Mouse (Mus musculus) frontal cortex, postnatal 10 days (tissue): ENCODE results near the gene Fam98c.
"Not testable (repeated sequence)": the region's sequence is repeated elsewhere in the genome, so short reads cannot be mapped to it uniquely, and the experiment has no call there.

Experiments used
- DNase-seq, 2 experiments: peaks; one replicate each; pipeline ENCODE4 v3.0.0; 2022; ENCODE audit warnings: low spot score in 2 of 2, mixed read lengths in 1 of 2

Fam98c gene

DNA sequence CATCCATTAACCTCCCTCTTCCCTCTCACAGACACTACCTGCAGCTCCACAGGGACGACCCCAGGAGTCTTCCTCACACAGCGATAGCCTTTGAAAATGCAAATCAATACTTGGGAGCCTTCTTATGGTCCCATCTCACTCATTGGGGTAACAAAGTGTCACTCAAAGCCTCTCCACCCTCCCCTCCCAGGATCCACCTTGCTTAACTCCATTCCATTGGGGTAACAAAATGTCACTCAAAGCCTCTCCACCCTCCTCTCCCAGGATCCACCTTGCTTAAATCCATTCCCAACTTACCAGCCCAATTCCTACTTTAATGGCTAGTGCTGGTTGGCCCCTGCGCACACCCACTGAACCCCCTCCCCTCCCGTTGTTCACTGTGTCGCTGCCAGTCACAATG lies 2.2 kb upstream of the Fam98c start:
- DNase-seq = no peak

GRCm38 (mm10) chr7:29155196-29155837 lies 717 bp downstream of the Fam98c start:
- peak; percentile 84 to 88 for DNase-seq

DNA sequence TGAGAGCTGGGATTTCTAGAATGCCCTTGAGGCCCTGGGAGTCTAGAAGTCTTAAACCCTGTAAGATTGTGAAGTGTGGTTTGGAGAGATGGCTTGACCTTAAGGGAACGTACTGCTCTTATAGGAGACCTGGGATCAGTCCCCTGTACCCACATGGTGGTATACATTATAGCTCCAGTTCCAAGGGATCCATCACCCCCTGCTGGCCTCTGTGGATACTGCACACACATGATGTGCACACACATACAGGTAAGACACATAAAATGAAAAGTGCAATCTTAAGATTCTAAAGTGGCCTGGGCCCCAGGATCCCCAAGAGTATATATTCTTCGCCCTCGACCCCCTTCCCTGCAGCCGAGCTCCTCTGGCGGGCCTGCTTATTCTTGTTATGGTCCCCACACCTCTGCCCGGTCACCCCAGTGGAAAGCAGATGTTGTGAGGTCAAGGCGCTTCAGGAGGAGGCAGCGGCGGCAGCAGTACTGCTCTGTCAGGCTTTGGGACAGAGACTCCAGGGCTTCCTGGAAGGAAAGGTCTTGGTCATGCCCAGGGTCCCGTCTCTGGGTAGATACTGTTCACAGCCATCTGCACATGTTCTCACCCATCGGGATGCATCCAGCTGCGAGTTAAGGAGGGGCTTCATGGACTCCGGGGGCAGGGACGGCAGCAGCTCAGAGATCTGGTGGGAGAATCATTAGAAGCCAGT lies 1.9 kb downstream of the Fam98c start:
- DNase-seq = no peak

DNA sequence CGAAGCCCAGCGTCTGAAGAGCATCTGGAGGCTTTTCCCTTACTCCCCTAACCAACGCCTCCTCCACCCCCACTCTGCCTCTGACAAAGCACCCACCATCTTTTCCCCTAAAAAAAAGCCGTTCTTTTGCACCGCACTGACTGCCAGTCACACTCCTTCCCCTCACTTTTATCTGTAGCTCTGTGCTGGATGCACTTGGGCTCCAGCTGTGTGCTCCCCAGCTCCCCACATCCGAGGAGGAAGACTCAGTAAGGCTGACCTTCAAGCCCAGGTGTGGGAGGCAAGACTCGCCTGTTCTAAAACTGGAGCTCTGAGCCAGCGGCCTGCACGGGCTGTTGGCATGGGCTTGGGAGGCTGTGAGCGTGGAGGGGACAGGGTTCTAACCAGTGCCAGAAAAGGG lies 4.5 kb downstream of the Fam98c start:
- no peak for DNase-seq

DNA sequence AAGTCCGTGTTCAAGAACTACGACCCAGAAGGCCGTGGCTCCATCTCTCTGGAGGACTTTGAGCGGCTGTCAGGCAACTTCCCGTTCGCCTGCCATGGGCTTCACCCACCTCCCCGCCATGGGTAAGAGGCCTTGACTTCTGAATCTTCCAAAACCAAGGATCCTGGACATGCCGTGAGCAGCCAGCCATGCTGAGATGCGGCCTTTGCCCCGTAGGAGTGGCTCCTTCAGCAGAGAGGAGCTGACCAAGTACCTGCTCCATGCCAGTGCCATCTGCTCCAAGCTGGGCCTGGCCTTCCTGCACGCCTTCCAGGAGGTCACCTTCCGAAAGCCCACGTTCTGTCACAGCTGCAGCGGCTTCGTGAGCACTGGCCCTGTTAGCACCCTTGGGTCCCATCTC lies 7.3 kb downstream of the Fam98c start:
- no peak for DNase-seq

DNA sequence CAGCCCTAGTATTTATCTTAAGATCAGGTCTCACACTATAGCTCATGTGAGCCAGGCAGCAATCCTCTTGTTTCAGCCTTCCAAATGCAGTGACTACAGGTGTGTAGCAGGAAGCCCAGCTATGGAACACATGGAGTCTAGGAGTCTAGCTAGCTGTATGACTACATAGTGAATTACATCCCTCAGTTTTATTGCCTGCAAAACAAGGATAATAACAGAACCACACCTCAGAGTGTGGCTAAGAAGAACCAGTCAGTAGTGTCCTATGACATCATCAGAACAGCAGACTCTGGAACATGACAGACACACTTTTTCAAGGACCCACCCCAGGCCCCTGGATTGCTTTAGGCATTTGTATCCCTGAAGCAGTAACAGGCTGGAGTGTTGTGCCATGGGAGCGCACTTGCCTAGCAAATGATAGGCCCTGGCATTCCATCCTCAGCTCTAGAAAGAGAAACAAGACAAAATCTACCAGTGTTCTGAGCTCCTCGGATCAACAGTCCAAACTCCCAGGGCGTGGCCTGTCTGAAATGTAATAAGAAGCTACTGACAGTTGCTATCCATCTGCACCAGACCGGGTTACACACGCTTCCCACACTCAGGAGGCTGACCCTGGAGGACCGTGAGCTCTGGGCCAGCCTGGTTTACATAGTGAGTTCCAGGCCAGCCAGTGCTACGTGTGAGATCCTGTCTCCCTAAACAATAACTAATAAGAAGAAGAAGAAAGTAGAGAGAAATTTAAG lies 9.2 kb downstream of the Fam98c start:
- no peak for DNase-seq

DNA sequence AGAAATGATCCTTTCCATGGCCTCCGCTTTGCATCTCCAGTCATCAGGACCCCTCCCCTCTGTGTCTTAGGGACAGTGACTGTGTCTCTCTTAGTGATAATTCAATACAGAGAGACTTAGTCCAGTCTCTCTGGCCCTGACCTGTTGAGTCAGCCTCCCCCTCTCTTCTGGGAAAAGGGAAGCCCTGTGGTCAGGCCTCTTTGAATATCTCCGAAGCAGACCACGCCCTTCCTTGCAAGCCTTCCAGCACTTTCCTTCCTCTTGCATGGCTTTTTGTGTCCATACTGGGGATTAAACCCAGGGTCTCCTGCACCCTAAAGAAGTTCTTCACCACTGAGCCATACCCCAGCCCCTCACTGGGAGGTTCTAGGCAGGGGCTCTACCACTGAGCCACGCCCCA lies 12.0 kb downstream of the Fam98c start:
- no peak for DNase-seq

DNA sequence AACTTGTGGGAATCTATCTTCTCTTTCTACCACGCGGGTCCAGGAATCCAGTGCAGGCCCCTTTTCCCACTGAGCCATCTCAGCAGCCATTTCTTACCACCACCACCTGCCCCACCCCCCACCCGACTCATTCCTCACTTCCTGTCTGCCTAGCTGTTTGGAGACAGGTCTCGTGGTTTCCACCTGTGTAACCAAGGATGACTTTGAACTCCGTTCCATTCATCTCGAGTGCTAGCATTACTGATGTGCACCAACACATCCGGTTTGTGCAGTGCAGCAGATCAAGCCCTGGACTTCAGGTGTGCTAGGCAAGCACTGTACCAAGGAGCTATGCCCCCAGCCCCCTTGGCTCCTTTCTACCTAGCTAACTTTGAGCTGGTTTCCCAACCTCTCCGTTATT lies 14.6 kb downstream of the Fam98c start:
- DNase-seq = no peak

DNA sequence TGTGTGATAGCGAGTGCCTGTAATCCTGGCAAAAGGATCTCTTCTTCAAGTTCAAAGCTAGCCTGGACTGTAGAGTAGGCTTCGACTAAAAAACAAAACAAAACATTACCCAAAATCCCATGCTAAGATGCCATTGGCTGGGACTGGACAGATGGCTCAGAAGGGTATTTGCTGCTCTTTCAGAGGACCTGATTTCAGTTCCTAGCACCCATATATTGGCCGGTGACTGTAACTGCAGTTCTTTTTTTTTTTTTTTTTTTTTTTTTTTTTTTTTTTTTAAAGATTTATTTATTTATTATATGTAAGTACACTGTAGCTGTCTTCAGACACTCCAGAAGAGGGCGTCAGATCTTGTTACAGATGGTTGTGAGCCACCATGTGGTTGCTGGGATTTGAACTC lies 16.8 kb downstream of the Fam98c start:
- not testable (repeated sequence) for DNase-seq

DNA sequence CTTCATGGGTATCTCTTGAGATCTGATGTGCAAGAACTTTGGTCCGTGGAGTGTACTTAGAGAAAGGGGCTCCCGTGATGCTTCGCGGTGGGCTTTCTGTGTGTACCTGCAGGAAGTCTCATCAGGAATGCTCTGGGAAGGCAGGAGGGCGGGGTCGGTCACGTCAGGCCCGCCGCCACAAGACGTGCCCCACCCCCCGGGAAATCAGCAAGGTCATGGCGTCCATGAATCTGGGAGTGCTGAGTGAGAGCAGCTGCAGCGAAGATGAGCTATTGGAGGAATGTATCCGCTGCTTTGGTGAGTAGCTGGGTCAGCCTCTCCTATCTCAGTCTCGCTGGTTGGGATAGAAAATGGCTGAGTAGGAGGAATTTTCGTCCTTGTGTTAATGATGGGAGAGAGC lies 18.6 kb downstream of the Fam98c start:
- no peak for DNase-seq

GRCm38 (mm10) chr7:29134693-29135386 lies 21.2 kb downstream of the Fam98c start, which contains the start of gene Rasgrp4:
Rasgrp4 (plus strand) TSS chr7:29134851.
- DNase-seq = no peak

- DNase-seq = no peak
Measured at GRCm38 (mm10) chr7:29134230-29134629, 21.8 kb downstream of the Fam98c start.

GRCm38 (mm10) chr7:29128725-29129124 lies 27.3 kb downstream of the Fam98c start:
- DNase-seq = no peak

- peak in 1 of 2 experiments; percentile 23 for DNase-seq
Measured at GRCm38 (mm10) chr7:29126173-29126915, 29.7 kb downstream of the Fam98c start.

DNA sequence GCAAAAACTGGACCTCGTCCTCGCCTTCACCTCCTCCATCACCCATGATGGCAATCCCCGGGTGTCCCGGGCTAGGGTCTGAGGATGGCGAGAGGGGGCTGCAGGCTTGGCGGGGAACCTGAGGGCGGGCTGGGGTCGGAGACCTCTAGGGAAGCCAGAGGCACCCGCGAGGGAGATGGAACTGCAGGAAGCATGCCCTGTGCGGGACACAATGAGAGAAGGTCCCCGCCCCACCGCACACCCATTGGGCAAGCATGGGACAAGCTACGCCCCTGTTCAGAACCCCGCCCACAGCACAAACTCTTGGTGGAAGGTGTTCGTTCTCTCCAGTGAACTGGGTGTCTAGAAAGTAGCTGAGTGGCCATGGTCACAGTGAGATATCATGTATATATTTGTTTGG lies 31.1 kb downstream of the Fam98c start, which contains the start of gene Ryr1:
Gene Ryr1, minus strand, starts transcription at position 210 of the 400 bp plus-strand sequence.
- no peak for DNase-seq

DNA sequence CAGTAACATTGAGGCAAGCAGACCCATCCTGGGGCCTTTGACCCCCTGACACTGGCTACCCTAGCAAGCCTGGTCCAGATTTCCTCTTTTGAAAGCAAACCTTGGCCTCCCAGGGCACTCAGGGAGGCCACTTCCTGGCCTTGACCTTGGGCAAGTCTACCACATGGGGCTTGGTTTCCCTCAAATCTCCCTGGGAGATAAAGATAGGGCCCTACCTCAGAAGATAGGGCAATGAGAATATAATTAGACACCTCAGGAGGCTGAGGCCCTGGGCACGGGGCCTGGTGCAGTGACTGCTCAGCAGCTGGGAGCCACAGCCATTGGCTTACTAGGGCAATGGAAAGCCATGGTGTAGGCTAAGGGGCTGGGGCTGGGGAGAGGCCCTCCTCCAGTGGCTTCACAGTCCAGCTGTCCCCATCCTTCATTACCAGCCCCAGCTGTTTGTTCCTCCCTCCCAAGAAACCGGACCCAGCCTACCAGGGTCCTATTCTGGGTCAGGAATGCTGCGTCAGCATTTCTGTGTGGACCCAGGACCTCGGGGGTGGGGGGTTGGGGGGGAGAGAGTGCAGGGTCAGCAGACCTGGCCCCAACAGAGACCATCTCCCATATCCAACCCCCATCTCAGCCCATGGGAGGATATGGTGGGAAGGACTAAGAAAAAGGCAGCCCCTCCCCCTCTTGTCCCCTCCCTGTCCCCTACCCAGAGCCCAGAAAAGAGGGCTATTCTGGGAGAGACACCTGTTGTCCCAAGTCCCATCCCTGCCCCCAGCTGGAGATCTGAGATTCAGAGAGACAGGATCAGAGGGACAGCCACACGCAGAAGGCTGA lies 32.3 kb downstream of the Fam98c start:
- DNase-seq = no peak

DNA sequence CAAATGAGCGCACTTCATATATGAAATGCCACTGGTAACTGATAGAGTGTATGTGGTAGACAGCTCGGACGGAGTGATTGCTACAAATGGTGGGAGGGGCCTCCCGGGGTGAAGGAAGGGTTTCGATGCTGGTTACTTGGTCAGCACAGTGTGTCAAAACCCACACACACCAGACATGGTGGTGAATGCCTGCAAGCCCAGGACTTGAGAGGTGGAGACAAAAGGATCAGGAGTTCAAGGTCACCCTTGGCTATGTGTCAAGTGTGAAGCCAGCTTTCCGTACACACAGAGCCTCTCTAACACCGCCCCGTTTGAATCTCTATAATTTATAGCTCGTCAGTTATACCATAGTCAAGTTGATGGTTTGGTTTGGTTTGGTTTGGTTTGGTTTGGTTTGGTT lies 33.2 kb downstream of the Fam98c start:
- DNase-seq = no peak

DNA sequence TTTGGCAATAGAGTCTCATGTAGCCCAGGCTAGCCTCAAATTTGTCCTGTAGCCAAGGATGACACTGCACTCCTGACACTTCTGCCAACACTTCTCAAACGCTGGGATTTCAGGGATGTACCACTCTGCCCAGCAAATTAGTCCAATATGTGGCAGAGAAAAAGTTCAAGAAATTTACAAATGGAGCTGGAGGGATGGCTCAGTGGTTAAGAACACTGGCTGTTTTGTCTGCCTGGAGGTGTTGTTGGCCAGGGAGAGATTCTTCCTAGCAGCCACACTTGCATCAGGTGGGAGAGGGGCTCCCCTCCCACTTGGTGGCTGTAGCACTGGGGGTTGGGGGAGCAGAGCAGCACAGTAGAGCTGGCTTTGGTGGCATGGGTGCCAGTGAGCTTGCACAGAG lies 36.5 kb downstream of the Fam98c start:
- no peak for DNase-seq

DNA sequence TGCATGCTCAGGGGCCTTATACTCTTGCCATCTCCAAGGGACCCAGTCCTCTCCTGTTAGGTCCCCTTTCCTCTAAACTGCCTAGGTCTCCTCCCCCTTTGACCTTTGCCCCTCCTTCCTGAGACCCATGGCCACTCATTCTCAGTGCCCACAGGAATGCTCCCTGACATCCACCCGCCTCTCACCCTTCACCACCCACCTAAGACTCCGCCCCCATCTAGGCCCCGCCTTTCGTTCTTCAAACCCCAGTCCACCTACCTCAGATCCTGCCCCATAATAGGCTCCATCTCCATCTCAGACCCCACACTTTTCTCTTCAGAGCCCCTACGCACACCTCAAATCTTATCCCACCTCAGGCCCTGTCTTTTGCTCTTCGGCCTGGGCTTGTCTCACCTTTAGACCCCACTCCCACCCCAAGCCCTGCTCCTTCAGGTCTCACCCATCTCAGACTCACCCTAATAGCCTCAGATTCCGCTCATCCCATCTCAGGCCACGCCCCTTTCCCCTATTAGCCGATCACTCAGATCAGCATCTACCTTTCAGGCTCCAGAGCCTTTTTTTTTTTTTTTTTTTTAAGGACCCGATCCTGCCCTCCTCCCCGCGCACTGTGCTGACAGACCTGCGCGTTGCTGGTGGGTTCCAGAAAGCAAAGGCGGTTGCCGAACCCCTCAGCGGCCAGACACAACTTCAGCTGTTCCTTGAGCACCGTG lies 37.7 kb downstream of the Fam98c start:
- no peak for DNase-seq
